Mouse (Mus musculus) frontal cortex, postnatal 25 days (tissue): ENCODE results near the gene Rps16.
A peak's percentile ranks its signal among the peaks of the same experiment; 100 is the strongest.
"Not testable (repeated sequence)": the region's sequence is repeated elsewhere in the genome, so short reads cannot be mapped to it uniquely, and the experiment has no call there.

ENCODE experiments used
- DNase-seq, 2 experiments: peaks; one replicate each; pipeline ENCODE4 v3.0.0; 2022; ENCODE audit warnings: low spot score in 2 of 2

The Rps16 gene

DNA sequence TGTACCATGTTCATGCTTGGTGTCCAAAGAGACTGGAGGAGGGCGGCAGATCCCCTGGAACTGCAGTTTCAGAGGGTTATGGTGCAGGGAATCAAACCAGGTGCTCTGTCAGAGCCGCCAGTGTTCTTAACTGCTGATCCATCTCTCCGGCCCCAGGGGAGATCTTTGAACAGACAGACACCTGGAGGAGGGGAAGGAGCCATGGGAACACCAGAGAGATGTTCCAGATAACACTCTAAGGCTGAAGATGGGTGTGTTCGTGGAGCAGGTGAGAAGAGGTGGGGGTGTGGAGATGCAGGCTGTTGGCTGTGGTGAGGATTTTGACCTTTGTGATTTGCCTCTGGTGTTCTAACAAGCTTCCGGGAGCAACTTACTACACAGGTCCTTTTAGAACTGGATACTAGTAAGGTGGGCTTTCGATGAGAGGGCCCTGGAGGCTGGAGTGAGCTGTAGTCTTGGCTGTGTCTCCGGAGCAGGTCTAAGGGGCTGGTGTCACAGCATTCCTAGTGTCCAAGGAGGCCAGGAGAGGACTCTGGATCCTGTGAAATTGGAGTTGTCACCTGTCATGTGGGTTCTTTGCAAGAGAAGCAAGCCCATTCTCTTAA is 23.5 kb downstream of the Rps16 start:
- DNase-seq = no peak

DNA sequence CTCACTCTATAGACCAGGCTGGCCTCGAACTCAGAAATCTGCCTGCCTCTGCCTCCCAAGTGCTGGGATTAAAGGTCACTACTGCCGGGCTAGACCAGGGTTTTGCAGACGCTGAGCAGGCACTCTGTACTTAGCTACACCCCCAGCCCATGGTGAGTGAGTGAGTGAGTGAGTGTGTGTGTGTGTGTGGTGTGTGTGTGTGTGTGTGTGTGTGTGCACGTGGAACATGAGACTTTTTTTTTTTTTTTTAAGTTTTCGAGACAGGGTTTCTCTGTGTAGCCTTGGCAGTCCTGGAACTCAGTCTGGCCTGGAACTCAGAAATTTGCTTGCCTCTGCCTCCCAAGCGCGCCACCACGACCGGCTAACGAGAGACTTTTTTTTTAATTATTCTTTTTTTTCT is 24.2 kb downstream of the Rps16 start:
- DNase-seq = no peak

DNA sequence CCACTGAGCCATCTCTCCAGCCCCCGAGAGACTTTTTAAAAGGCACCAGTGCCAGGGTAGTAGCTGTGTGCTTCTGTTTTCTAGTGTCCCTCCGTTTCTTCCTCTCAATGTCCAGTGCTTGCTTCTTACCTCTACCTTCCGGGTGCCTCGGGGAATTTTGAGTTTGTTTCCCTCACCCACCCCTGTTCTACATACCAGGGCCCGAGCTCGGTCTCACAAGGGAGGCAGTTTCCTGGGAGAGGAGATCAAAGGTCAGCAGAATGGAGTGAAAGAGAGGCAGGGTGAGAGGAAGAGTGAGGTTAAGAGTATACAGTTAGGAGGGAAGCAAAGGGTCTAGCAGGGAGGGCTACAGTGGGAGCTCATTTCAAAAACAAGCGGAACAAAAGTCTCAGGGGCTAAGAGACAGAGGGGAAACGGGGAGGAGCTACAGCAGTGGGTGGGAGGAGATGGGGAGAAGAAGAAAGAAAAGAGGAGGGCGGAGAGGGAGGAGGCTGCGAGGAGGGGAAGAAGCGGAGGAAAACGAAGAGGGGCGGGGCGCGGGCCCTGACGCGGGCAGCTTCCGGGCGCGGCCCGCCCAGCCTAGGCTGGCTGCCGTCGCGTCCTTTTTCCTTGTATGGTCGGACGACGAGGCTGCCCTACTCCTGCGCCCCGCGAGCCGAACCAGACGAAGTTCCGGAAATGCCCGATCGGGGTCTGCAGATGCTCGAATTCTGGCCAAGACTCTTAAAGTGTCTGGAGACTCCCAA is 24.9 kb downstream of the Rps16 start:
- DNase-seq = peak in 1 of 2 experiments; percentile 66

DNA sequence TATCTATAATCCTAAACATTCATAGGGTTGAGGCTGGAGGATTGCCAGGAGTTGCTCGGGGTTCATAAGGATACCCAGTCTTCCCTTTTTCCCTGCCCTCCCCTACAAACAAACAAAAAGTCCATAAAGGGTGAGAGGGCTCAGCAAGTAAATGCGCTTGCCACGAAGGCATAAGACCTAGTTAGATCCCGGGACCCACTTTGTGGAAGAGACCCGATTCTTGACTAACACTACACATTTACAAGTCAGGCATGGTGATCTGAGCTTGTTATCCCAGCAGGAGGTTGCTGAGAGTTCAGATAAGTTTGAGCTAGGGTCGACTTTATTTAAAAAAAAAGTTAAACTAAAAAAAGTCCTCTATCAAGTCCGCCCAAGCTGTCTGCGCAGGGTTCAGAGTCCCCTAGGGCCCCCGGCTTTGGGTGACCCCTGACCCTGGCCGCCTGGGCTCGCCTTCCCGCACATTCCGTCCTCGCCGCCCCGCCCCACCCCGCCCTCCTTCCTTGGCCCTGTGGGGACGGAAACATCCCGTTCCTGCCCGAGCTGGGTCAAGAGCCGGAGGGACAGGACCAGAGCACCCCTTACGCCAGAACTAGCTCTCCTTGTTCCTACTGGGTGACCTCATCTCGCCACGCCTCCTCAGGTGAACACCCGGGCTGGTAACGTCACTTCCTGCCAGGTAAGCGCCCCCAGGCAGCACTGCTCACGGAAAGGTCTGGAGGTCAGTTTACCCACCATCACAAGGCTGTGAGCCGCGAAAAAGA is 25.7 kb downstream of the Rps16 start:
- DNase-seq = no peak

DNA sequence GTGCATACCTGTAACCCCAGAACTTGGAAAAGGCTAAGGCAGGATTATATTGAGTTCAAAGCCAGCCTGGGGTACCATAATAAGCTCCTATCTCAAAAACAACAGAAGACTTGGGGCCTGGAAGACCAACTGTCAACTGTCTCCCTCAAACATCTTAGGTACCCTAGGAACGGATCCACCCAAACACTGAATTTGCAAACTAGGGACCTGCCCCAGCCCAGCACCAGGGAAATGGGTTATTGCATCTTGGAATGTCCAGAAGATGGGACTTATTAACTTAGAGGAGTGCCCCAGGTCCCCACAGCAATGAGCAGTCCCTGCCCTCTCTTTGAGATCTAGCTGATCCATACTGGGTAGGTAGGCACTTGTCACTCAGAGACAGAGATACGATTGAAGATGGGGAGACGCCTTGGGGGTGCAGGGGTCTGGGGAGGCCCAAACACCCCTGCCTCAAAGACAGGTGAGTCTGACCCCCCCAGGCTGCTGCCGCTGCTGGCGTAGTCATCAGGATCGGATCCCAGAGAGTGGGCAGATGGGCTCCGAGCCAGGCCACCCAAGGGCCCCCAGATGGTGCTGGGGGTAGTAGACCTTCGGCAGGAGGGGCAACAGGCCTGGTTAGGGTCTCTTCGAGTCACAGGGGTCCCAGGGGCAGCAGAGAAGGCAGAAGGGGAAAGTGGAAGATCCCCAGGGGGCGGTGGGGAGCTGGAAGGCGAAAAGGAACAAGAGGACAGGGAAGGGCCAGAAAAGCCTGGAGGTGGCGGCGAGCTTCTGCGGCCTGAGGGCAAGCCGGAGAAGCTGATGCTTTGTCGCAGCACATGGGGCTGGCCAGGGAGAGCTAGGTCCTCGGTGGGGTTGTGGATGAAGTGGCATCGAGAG is 27.0 kb downstream of the Rps16 start:
- no peak for DNase-seq

DNA sequence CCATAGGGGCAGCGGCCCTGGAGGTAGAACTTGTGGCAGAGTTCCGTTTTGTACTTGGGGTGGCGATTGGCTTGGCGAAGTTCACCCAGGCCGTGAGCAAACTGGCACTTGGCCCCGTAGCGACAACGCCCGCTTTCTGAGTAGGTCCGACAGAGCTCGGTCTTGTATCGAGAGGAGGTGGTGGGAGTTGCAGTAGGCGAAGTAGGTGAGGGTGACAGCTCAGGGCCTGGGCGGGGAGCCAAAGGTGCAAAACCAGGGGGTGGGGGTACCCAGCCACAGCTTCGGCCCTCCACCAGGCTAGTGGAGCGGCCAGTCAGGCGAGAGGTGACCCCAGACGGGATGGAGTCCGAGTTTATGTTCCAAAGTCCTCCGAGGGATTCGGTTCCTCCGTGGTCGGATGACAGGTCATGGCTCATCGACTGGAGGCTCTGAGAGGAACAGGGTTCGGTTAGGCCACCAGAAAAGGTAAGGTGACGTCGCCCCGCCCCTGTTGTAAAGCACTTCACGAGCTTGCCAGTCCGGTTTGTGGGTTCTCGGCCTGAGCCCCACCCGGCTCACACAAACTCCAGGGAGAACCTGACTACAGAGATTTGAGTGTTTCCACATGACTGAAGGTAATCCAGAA is 27.7 kb downstream of the Rps16 start:
- no peak for DNase-seq

DNA sequence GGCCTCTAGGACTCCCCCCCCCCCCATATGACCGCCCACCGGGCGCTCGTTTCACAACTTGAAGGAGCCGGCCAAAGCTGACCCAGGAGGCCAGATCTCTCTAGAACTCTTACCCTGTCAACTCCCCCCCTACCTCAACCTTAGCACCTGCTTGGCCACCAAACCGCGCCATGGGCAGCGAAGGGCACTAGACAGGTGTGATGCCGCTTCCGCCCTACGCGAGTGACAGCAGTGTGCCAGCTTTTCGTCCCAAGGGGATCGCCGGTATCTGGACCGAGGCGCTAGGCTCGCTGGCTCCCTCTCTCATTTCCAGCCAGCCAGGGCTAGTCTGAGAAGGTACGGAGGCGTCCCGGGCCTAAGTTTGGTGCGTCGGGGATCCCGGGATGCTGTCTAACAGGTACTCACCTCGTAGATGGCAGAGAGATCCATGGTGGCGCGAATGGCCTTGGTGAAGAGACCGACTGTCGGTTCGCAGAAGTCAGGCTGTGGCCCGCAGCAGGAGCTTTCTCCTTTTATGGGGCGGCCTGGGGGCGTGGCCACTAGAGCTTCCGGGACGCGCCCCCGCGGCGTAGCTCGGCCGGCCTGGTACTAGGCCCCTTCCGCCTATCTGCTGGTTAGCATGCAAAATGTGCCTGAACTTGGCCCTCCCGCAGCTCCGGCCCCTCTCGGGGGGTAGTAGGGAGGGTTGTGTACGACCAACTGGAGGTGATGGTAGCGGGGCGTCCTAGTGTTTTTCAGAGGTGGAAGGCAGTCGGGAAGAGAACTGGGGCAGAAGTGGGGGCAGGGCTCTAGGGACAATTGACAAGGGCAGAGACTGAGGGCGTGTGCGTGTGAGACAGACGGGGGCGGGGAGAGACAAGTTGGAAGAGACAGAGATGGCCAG is 28.6 kb downstream of the Rps16 start:
- DNase-seq = peak; percentile 62 to 78

DNA sequence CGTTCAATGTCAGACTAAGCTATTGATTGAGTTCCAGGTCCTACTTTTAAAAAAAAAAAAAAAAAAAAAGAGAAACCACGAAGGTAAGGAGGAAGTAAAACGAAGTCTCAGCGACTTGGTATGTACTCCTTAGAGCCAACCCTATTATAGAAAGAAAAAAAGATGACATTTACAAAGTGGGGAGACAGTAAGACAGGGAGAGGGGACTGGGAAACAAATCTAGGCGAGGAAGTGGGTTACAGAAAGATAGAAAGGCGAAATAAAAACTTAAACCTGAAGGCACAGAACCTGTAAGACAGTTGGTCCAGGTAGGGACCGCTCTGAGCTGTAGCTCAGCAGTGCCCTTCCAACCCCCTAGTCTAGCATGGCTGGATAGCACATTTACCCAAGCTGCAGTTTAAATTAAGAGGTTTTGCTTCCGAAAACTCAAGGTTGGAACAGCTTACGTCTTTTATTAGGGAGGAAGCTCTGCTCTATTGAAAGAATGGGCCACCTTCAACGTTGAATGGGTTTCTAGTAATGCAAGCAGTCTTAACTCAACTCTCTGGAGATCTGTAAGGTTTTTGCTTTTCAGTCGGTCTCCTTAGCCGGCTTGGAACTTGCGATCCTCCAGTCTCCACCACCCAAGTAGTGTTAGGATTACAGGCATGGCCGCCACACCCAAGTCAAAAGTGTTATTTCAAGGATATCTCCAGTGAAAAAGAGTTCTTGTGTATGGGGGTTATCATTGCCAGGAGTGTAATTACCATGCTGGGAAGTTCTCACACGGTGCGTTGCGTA is 30.0 kb downstream of the Rps16 start, which contains the start of gene Zfp36:
Gene Zfp36 (minus strand): TSS at position 17 of the 780 bp plus-strand sequence.
- no peak for DNase-seq

DNA sequence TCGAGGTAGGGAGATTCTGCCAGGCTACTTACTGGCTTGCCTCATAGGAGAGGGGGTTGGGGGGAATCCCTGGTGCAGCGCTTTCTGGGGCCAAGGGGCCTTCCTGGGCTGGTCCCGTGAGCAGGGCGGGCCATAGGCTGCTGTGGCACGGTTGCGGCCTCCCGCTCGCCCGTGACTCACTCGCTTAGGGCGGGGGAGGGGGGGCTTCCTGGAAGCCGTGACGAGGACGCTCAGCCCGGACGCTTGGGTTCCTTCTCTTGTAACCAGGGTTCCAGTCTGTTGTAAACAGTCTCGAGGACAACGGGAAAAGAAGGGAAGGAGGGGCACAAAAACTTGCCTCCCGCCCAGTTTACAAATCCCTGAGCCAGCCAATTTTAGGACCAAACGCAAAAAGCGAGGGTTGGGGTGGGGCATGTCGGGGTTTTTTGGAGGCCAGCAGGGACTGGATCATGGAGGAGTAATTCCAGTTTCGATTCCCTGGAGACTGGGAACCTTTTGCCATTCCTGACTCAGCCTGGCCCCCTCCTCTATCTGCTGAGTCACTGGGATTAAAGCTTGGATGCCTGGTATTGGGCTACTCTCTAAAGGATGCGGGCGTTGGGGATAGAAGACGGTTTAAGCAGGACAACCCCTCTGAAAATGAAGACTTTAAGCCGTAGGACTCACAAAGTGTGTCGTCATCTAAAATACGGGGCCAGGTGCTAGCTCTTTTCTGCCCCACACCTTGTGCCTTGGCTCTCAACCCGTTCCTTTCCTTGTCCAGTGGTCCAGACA is 30.8 kb downstream of the Rps16 start:
- DNase-seq = no peak

DNA sequence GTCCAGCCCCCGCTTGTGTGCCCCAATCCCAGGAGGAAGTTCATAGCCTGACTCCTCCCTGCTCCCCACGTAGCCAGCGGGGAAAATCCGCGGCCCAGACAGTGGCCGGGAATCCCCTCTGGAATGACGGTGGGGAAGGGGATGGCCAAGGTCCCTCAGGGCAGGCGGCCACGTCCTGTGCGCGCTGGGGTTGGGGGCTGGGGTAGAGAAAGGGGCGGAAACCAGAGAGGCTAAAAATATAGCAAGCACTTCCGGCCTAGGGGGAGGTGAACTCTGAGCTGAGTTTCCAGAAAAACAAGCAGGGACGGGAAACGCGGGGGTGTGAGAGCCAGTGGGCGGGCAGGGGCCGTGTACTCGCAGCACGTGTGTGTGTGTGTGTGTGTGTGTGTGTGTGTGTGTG is 31.5 kb downstream of the Rps16 start:
- DNase-seq = no peak

DNA sequence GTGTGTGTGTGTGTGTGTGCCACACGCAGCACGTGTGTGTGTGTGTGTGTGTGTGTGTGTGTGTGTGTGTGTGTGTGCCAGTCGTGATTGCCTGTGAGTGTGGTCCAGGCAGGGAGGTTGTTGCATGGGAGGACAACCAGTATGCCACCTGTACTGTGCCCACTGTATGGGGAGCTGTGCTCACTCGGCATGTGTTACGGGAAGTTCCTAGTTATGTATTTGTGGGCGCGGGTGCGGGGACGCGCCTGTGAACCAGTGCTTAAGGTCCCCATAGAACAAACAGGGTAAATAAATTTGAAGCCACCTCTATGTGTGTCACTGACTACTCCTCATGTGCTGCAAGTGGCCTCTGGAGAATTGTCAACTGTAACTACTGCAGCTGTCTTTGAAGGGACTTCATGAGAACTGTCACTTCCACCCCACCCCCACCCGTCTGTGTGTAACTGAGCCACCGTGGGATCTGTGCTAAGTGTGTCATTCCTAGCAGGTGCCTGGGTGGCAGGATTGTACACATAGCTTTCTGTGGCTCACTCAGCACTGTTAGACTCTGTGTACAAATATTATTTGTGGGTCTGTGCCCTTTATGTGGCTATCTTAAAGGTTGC is 32.0 kb downstream of the Rps16 start:
- no peak for DNase-seq

DNA sequence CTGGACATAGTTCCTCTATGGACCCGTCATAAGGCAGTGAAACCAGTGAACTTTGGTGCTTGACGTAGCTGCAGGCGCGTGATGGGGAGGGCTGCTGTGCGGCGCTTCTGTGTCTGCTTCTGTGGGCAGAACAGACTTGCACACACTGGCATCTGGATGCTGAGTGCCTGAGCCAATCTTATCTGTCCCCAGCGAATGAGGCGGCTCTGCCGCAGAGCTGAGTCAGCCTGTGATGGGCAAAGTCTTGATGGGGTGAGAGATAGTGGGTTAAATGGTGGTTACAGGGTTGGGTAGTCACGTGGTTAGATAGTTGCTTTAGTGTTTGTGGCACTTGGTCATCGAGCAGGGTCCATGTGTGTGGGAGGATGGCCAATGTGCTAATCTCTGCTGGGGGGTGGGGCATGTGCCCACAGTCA is 32.5 kb downstream of the Rps16 start:
- peak in 1 of 2 experiments; percentile 62 for DNase-seq

DNA sequence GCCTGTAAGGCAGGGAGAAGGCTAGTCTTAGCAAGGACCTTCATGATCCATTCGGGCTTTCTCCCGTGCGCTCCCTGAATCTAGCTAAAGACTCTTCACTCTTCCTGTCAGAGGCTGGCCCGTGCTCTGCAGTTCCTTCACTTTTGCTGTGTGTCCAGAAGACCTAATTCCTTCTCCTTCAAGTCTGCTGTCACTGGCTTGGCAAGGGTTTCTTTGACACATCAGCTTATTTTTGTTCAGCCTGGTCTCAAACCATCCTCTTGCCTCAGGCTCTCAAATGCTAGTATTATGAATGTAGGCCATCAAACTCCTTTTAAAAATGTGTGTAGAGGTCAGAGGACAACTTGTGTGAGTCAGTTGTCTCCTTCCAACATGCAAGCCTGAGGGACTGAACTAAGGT is 33.2 kb downstream of the Rps16 start:
- DNase-seq = no peak

DNA sequence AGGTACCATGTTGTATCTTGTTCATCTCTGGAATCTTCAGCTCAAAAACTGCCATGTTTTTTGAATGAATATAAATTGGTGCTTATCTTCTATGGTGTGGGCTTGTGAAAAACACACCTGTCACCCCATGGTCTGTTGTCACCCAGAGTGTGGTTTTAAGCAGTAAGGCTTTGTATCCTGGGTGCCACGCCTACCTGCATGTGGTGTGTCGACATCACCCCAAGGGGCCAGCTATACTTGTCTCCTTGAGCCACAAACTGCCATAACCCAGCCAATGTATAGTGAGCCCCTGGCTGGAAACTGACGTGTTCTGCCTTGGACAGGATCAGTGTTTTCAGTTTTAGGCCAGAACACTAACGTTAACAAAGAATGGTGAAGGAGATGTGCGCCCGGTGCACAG is 33.7 kb downstream of the Rps16 start:
- DNase-seq = no peak

DNA sequence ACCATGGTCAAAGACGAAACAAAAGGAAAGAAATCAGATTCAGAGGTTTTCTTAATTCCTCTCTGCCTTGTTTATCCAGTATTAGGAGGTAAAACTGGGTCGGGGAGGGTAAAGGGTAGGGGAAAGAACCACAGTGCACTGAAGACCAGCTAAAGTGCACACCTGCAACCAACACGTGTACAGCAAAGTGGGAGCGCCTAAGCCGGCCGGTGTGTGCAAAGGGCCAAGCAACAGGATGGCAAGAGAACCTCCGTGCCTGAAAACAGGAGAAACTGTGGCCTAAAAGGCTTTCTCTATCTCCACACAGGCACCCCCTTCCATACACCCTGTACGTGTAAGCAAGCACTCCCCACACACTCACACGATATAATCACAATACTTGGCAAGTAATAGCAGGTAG is 34.7 kb downstream of the Rps16 start:
- no peak for DNase-seq

DNA sequence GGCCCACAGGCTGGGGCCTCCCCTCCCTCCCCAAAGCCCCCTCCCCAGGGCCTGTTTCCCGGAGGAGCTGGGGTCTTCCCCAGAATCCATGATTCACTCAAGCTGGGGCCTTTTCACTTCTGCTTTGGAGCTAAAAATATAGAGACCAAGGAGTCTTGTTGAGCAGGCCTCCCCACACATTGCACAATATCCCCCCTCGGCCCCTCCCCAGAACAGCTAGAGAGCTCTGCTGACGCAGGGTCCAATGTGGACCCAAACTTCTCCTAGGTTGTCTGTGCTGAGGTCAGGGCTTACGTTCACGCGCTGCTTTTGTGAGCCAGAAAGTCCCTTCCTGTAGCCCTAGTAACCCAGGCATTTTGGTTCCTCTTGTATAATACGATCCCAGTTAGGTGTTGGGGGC is 35.6 kb downstream of the Rps16 start:
- no peak for DNase-seq

DNA sequence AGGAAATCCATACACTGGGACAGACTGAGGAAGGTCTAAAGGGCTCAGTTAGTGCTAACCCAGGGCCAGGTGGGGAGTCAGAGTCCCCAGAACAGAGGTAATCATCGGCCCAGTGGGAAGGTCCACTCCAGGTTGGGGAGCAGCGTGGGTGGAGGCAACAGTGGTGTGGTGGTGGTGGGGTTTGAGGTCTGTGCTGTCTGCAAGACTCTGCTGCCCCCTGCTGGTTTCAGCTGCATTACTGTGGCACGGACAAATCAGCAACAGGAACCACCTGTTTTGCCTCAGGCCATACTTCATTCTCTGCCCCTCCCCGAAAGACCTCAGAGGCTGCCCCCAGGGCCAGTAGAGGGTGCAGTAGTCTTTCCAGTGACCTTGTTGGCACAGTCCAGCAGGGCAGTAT is 36.0 kb downstream of the Rps16 start:
- DNase-seq = peak; percentile 65 to 77

DNA sequence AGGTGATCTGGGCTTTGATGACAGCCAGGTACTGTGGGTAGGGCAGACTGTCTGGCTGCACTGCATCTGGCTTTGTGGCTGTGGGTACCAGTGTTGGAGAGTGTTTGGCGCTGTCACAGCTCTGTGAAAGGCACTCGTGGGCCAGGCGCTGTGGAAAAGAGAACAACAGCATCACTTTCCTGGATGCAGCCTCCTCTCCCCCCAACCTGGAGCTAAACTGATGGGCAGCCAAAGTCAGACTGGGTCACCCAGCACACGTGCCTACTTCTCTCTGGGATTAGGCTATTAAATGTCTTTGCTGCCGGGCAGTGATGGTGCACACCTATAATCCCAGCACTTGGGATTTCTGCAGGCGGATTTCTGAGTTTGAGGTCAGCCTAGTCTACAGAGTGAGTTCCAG is 36.4 kb downstream of the Rps16 start:
- DNase-seq = not testable (repeated sequence)
